Mouse (Mus musculus) adrenal gland, adult 18-20 months (tissue): ENCODE measurements around the gene D930020B18Rik. TPM values are rescaled to one million over a fixed set of nuclear protein-coding genes. Genes with fewer than 3 reads are reported as not detected.
A peak's percentile ranks its signal among the peaks of the same experiment; 100 is the strongest.

Experiments
- DNase-seq, 2 experiments: peaks; one replicate each; pipeline ENCODE4 v3.0.0; 2021 to 2022; ENCODE audit warnings: low spot score in 2 of 2
- long read RNA-seq, 2 experiments: library from polyadenylated mRNA; stranded (forward); transcript quantifications; one replicate each; pipeline ENCODE4 v2.0.0; 2021
- total RNA-seq, 2 experiments: library from RNA; stranded (reverse); gene quantifications; 1 replicate in 1 of 2; 2 replicates in 1 of 2; pipeline ENCODE4 v1.2.3; 2021

Gene D930020B18Rik
- total RNA-seq, result not detected
- long read RNA-seq, experiment 1, result 0 reads
- long read RNA-seq, experiment 2, result 0 reads

GRCm38 (mm10) chr10:121641272-121642053 lies at the start of gene D930020B18Rik:
D930020B18Rik (plus strand) TSS chr10:121641588.
- no peak for DNase-seq

- no peak for DNase-seq
Measured at GRCm38 (mm10) chr10:121596580-121596979, 44.8 kb upstream of the D930020B18Rik start.

- DNase-seq, result no peak
Measured at GRCm38 (mm10) chr10:121601272-121601671, 40.1 kb upstream of the D930020B18Rik start.

GRCm38 (mm10) chr10:121603556-121603955 lies 37.8 kb upstream of the D930020B18Rik start:
- no peak for DNase-seq

GRCm38 (mm10) chr10:121604632-121605344 lies 36.6 kb upstream of the D930020B18Rik start:
- DNase-seq, result no peak

- DNase-seq, result no peak
Measured at GRCm38 (mm10) chr10:121608177-121608576, 33.2 kb upstream of the D930020B18Rik start.

GRCm38 (mm10) chr10:121611587-121611986 lies 29.8 kb upstream of the D930020B18Rik start:
- no peak for DNase-seq

GRCm38 (mm10) chr10:121612448-121612847 lies 28.9 kb upstream of the D930020B18Rik start:
- no peak for DNase-seq

GRCm38 (mm10) chr10:121613570-121613969 lies 27.8 kb upstream of the D930020B18Rik start:
- DNase-seq, result no peak

GRCm38 (mm10) chr10:121615146-121615870 lies 26.1 kb upstream of the D930020B18Rik start:
- DNase-seq, result no peak

GRCm38 (mm10) chr10:121615935-121616334 lies 25.5 kb upstream of the D930020B18Rik start:
- no peak for DNase-seq

- no peak for DNase-seq
Measured at GRCm38 (mm10) chr10:121622431-121622830, 19.0 kb upstream of the D930020B18Rik start.

- DNase-seq, result no peak
Measured at GRCm38 (mm10) chr10:121623670-121624069, 17.7 kb upstream of the D930020B18Rik start.

GRCm38 (mm10) chr10:121625006-121625405 lies 16.4 kb upstream of the D930020B18Rik start:
- no peak for DNase-seq

- DNase-seq, result no peak
Measured at GRCm38 (mm10) chr10:121625407-121626185, 15.8 kb upstream of the D930020B18Rik start.

- peak; percentile 94 to 95 for DNase-seq
Measured at GRCm38 (mm10) chr10:121626186-121626882, 15.1 kb upstream of the D930020B18Rik start, which contains the start of gene Xpot. Xpot (minus strand) TSS chr10:121626332.

- DNase-seq, result no peak
Measured at GRCm38 (mm10) chr10:121627216-121627852, 14.1 kb upstream of the D930020B18Rik start.

- DNase-seq, result no peak
Measured at GRCm38 (mm10) chr10:121628561-121629040, 12.8 kb upstream of the D930020B18Rik start.

GRCm38 (mm10) chr10:121634159-121634558 lies 7.2 kb upstream of the D930020B18Rik start:
- DNase-seq, result no peak
